Mouse (Mus musculus) bone marrow macrophage, adult 2 months (primary cell): ENCODE data around the gene Golph3.

Source experiments
- CTCF ChIP-seq: IDR thresholded peaks from 2 replicates; pipeline ENCODE4 v1.5.1; 2012; ENCODE audit warnings: low read depth, mild to moderate bottlenecking, low read length, moderate library complexity
- POLR2A ChIP-seq: IDR thresholded peaks from 2 replicates; pipeline ENCODE4 v1.6.1; 2012; ENCODE audit warnings: mild to moderate bottlenecking, low read depth, low read length, borderline replicate concordance

DNA sequence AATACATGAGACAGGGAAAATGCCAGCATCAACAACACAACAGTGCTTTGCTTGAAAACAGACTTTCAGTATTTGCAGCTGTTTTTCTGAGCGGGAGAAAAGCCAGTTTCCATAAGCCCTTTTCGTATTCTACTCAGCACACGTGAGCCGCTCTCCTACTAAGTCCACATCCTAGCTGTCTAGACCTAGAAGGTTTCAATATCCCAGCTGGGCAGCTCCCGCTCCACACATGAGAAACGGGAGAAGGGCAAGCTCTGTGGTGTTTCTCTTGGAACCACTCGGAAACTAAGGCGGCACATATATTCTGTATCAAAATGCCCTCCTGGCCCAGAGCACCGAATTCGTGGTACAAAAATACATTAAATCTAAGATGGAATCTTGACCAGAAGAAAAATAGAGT is 73.5 kb downstream of the Golph3 start:
- TF ChIP-seq CTCF (no peak), POLR2A (no peak)
